Mouse (Mus musculus): ENCODE data around the gene Mex3a.
A peak's percentile ranks its signal among the peaks of the same experiment; 100 is the strongest.

Mex3a gene

GRCm38 (mm10) chr3:88528646-88529045 is 3.5 kb upstream of the Mex3a start:
- no peak for DNase-seq (ENCODE audit: low spot score in 2 of 2)

GRCm38 (mm10) chr3:88529204-88530000 is 2.8 kb upstream of the Mex3a start:
- no peak for DNase-seq (ENCODE audit: low spot score in 2 of 2)

DNA sequence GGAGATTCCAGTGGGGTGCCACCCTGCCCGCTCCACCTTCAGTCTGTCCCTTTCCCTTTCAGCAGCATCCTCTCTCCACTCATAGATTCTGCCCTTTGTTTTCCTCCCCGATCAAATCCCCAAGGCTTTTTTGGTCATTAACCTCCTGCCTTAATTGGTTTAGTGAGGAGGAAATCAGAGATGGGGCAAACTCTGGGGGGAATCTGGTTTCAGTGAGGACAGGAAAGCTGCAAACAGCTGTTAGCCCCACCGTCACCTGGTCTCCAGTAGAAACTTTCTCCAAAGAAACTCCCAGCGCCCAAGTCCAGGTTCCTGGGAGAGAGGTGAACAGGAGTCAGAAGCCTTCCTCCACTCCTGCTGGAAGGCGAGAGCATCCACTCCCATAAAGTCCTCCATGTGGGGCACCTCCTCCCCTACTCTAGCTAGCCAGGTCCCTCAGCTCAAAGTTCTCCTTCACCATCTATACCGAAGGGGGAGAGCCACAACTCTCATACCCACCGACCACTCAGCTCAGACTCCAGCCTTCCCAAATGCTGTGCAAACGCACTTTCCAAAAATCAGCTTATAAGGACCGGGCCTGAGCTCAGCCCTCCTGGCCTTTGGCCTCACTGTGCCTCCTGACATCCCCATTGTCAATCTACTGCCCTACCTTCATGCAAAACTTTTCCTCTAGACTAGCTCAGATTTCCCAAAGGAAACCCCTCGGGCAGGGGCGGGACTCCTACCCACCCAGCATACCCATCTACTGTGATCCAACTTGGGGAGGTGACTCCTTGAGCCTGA is 1.9 kb upstream of the Mex3a start:
- DNase-seq (ENCODE audit: low spot score in 2 of 2): no peak

- DNase-seq (ENCODE audit: low spot score in 2 of 2): peak; percentile 79 to 94
Observed at GRCm38 (mm10) chr3:88531348-88532298, 572 bp upstream of the Mex3a start.

DNA sequence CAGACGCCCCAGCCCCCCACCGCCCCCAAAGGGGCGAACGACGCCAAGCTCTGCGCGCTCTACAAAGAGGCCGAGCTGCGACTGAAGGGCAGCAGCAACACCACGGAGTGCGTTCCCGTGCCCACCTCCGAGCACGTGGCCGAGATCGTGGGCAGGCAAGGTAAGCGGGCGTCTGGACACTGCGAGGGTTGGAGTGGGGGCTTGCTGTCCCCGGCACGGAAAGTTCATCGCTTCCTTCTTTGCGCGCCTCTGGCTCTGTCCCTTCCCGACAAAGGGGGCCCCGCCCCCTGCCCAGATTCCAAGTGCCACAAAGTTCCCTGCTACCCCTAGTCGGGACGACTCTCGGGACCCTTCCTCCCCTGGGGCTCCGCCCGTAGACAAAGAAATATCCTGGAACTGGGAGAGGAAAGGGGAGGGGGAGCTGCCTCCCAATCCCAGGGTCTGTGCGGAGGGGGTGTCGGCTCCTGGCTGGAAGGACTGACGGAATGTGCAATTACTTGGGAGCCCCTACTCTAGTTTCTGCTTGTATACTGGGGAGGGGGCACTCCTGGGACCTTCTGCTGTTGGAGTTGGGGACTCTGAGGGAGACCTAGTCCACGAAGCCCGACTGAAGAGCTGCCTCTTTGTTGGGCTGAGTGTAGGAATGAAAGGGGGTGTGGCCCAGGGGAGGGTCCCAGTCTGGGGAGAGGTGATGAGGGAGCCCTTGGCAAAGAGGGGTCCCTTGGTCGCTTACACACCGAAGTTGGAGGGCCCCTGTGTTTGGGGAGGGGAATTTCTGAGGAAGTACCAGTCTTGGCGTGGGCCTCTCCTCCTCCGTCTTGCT is 705 bp downstream of the Mex3a start:
- DNase-seq (ENCODE audit: low spot score in 2 of 2): no peak

GRCm38 (mm10) chr3:88533706-88534105 is 1.5 kb downstream of the Mex3a start:
- no peak for DNase-seq (ENCODE audit: low spot score in 2 of 2)

DNA sequence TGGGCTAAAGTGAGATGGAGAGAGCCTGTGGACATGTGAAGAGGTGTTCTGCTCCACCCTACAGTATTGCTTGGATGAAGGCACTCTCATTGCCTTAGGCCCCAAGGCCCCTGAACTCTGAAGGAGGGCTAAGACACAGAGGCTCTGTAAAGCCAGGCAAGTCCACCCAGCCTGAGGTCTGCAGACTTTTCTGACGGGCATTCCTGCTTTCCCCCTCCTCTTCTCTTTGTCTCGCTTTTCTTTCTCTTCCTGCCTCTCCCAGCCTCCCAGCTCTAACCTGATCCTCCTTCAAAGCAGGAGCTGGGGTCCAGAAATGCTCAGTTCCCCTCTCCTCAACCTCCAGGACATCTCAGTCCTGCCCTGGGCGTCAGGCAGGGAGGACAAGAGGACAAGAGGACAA is 2.8 kb downstream of the Mex3a start:
- DNase-seq (ENCODE audit: low spot score in 2 of 2): no peak

DNA sequence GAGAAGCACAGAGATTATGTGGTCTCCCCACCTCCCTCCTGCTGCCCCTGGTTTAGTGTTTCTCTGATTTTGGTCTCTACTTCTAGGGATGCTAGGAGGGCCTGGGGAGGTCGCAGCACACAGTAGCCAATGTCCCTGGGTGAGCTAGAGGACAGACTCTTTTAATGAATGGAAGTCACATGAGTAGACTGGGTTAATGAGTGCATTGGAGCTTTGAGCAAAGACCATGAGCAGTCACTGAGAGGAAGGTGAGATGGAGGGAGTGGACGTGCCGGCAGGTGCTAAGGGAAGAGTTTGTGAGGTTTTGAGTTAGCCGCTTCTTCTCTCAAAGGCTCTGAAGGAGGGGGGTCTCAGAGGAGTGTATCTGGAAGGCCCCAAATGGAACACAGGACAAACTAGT is 3.3 kb downstream of the Mex3a start:
- no peak for DNase-seq (ENCODE audit: low spot score in 2 of 2)

GRCm38 (mm10) chr3:88536103-88536930 is 4.1 kb downstream of the Mex3a start:
- peak; percentile 60 to 77 for DNase-seq (ENCODE audit: low spot score in 2 of 2)

DNA sequence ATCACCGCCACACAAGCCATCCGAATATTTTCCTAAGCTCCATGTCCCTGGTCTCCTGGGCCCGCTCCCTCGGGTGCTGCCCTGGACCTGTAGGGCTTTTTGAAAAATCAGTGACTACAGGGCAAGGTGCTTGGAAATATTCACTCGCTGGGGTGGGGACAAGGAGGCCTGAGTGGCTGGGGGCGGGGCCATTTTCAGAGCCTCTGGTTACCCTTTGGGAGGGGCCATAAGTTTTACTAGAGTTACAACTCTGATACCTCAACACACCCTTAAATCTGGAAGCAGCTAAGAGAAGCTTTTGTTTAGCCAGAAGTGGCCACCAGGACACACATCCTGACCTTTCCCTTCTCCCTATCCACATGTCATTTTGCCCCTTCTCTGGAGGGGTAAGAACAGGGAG is 5.0 kb downstream of the Mex3a start:
- DNase-seq (ENCODE audit: low spot score in 2 of 2): no peak

DNA sequence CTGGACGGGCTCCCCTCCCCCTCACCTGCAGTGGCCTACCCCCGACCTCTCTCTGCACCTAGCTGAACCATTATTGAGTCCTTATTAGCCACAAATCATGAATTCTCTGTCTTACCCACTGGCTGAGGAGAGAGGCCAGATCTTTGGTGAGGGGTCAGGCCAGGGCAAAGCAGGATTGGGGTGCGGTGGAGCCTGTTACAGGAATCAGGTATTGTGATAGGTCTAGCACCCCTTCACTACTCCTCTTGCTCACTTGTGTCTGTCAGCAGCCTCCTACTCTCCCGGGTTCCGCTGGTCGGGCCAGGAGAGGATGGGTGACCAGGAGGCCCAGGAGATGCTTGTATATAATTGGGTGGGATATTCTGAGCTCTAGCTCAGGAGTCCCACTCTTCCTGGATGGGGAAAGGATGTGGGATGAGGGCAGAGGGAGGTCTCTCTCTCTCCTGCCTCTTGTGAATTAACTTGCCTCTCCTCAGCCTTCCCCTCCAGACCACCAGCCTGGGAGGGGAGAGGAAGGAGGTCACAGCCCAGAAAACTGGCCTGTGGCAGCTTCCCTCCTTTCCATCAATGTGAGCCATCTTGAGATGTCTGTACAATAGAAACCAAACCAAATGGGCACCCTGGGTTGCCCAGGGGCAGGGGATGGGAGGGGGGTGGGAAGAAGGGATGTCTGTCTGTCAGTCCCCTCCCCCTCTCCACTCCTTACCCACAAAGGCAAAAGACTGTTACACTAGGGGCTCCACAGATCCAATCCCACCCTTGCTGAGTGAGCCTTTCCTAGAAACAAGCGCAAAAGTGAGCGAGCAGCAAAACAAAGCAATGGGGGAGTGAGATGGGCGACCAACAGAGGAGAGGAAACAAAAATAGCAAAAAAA is 6.3 kb downstream of the Mex3a start:
- DNase-seq (ENCODE audit: low spot score in 2 of 2): no peak

- no peak for DNase-seq (ENCODE audit: low spot score in 2 of 2)
Observed at GRCm38 (mm10) chr3:88539397-88539796, 7.2 kb downstream of the Mex3a start.

DNA sequence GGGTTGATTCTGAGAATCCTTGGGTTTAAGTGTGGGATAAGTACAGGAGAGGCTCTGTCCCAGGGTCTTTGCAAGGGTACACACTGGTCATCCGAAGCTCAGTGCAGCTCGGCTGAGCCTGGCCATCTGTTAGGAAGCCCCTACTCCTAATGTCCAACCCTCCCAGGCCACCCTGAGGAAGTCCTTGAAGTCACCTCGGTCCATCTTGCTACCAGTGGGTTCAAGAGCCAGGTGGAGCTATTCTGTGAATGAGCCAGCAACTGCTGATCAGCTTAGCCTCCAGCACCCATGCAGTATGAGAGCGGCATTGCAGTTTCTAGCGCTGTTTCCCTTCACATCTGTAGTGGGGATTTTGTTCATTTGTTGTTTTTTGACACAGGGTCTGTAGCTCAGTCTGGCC is 7.9 kb downstream of the Mex3a start:
- DNase-seq (ENCODE audit: low spot score in 2 of 2): no peak

DNA sequence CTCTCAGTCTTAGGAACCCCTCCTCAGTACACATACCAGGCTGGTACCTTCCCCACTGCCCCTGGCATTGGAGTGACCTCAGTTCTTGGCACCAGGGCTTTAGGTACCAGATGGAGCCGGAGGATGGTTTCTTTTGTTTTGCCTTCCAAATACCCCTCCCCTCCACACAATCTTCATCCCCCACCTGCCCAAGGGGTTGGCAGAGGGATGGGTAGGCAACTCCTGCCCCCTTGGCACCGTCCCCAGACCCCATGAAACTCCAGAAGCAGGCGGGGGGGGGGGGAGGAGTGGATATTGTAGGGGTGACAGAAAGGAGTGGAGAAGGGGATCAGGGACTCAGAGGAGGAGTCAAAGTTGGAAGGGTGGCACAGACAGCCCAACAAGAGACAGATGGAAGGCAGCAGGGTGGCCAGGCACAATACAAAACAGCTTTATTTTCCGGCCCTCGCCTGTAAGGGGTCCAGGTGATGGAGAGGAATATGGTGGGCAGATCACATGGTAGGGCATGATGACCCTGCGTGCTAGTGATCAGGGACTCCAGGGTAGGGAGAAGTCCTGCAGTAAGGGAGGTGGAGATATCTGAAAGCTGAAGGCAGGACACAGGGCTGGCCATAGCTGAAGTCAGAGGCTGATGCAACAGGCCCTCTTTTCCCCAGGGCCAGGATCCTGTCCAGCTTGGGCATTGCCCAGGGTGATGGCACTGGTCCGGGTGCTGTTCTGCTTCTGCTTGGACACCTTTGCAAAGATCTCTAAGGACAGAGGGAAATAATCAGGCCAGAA is 9.6 kb downstream of the Mex3a start:
- DNase-seq (ENCODE audit: low spot score in 2 of 2): no peak

GRCm38 (mm10) chr3:88542486-88542885 is 10.3 kb downstream of the Mex3a start:
- DNase-seq (ENCODE audit: low spot score in 2 of 2): no peak

DNA sequence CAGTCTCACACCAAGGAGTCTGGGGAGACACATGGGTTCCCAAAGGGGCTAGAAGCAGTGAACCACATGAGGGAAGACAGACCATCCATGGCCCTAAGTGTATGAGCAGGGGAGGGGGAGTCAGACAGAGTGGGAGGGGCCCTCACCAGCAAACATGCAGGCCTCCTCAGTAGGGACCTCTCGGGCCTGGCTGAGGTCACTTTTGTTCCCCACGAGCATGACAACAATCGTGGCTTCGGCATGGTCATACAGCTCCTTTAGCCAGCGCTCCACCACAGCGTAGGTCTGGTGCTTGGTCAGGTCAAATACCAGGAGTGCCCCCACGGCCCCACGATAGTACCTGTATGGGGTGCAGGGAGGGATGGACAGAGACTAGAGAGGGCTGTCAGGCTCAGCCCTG is 11.0 kb downstream of the Mex3a start:
- no peak for DNase-seq (ENCODE audit: low spot score in 2 of 2)

GRCm38 (mm10) chr3:88543651-88544410 is 11.6 kb downstream of the Mex3a start:
- no peak for DNase-seq (ENCODE audit: low spot score in 2 of 2)

- DNase-seq (ENCODE audit: low spot score in 2 of 2): no peak
Observed at GRCm38 (mm10) chr3:88544514-88544913, 12.3 kb downstream of the Mex3a start.
